Mouse (Mus musculus): ENCODE results near the gene Capn12. TPM values are rescaled to one million over a fixed set of nuclear protein-coding genes. Genes with fewer than 3 reads are reported as not detected.

Gene Capn12
- polyA plus RNA-seq (2017; shearing (Covaris generic)) = not detected

GRCm38 (mm10) chr7:28881199-28881598, at the start of gene Capn12:
Gene Capn12, plus strand, starts transcription at chr7:28881422.

GRCm38 (mm10) chr7:28833723-28834347, 47.4 kb upstream of the Capn12 start, which contains the start of gene Lgals4:
Gene Lgals4, plus strand, starts transcription at chr7:28833854.

GRCm38 (mm10) chr7:28863540-28863939, 17.7 kb upstream of the Capn12 start, which contains the start of gene Lgals7:
Gene Lgals7, plus strand, starts transcription at chr7:28863853.

Other genes with a start within 250 kb of the Capn12 start
- gene Fbxo27, start 188.6 kb upstream of the Capn12 start, polyA plus RNA-seq (2017; shearing (Covaris generic)) = 4.3 TPM
- gene Fbxo17, start 164.6 kb upstream of the Capn12 start, polyA plus RNA-seq (2017; shearing (Covaris generic)) = 10.2 TPM
- gene Mrps12, start 139.6 kb upstream of the Capn12 start, polyA plus RNA-seq (2017; shearing (Covaris generic)) = 95.3 TPM
- 17.6 TPM for gene Sars2, start 139.4 kb upstream of the Capn12 start, polyA plus RNA-seq (2017; shearing (Covaris generic))
- not detected for gene Ccer2, start 125.2 kb upstream of the Capn12 start, polyA plus RNA-seq (2017; shearing (Covaris generic))
- gene Sirt2, start 114.7 kb upstream of the Capn12 start, polyA plus RNA-seq (2017; shearing (Covaris generic)) = 99.7 TPM
- gene Nfkbib, start 113.9 kb upstream of the Capn12 start, polyA plus RNA-seq (2017; shearing (Covaris generic)) = 119 TPM
- 297 TPM for gene Rinl, start 92.5 kb upstream of the Capn12 start, polyA plus RNA-seq (2017; shearing (Covaris generic))
- 124 TPM for gene Hnrnpl, start 72.9 kb upstream of the Capn12 start, polyA plus RNA-seq (2017; shearing (Covaris generic))
- 233 TPM for gene Ech1, start 56.2 kb upstream of the Capn12 start, polyA plus RNA-seq (2017; shearing (Covaris generic))
- gene Lgals4, start 47.6 kb upstream of the Capn12 start, polyA plus RNA-seq (2017; shearing (Covaris generic)) = 26.2 TPM
- 0.40 TPM for gene Lgals7, start 17.6 kb upstream of the Capn12 start, polyA plus RNA-seq (2017; shearing (Covaris generic))
- 380 TPM for gene Actn4, start 80.9 kb downstream of the Capn12 start, polyA plus RNA-seq (2017; shearing (Covaris generic))
- 338 TPM for gene Eif3k, start 100.4 kb downstream of the Capn12 start, polyA plus RNA-seq (2017; shearing (Covaris generic))
- 163 TPM for gene Map4k1, start 100.6 kb downstream of the Capn12 start, polyA plus RNA-seq (2017; shearing (Covaris generic))
- gene Ryr1, start 243.8 kb downstream of the Capn12 start, polyA plus RNA-seq (2017; shearing (Covaris generic)) = not detected